Mouse (Mus musculus) heart, embryonic 13.5 days (tissue): ENCODE results near the gene Paqr9. TPM values are rescaled to one million over a fixed set of nuclear protein-coding genes. Genes with fewer than 3 reads are reported as not detected.
"Not testable (repeated sequence)": the region's sequence is repeated elsewhere in the genome, so short reads cannot be mapped to it uniquely, and the experiment has no call there.

Experiments
- ATAC-seq: fragments of 200-750 bp; cut with Nextera tagmentation; 2 replicates; pipeline ENCODE4 v1.8.0; 2017; ENCODE audit warnings: moderate TSS enrichment; ENCODE audit not compliant: insufficient number of reproducible peaks, low FRiP score, low TSS enrichment; ENCODE audit errors: extremely low read depth
- H3K27ac ChIP-seq: fragments of 300-500 bp; sonication (generic); replicated peaks from 2 replicates; pipeline ENCODE4 v1.5.1; 2015; ENCODE audit warnings: moderate library complexity, mild to moderate bottlenecking, inconsistent platforms
- H3K27me3 ChIP-seq: fragments of 300-500 bp; sonication (generic); replicated peaks from 2 replicates; pipeline ENCODE4 v1.6.1; 2015; ENCODE audit warnings: mild to moderate bottlenecking, inconsistent platforms
- H3K36me3 ChIP-seq: fragments of 300-500 bp; sonication (generic); 2 replicates; pipeline ENCODE4 v1.6.1; 2015; ENCODE audit warnings: mild to moderate bottlenecking, inconsistent platforms
- H3K4me1 ChIP-seq: fragments of 300-500 bp; sonication (generic); 2 replicates; pipeline ENCODE4 v1.6.1; 2015; ENCODE audit warnings: inconsistent platforms
- H3K4me2 ChIP-seq: fragments of 300-500 bp; sonication (generic); 2 replicates; pipeline ENCODE4 v1.6.1; 2015; ENCODE audit warnings: inconsistent platforms, mild to moderate bottlenecking, moderate library complexity
- H3K4me3 ChIP-seq: fragments of 300-500 bp; sonication (generic); 2 replicates; pipeline ENCODE4 v1.5.1; 2015; ENCODE audit warnings: moderate library complexity, mild to moderate bottlenecking, inconsistent platforms
- H3K9ac ChIP-seq: fragments of 300-500 bp; sonication (generic); 2 replicates; pipeline ENCODE4 v1.6.1; 2015; ENCODE audit warnings: inconsistent platforms, mild to moderate bottlenecking, moderate library complexity
- H3K9me3 ChIP-seq: fragments of 300-500 bp; sonication (generic); 2 replicates; pipeline ENCODE4 v1.6.1; 2016; ENCODE audit warnings: inconsistent platforms
- WGBS: fragments of 180-500 bp; shearing (Covaris S2); methylation state at CpG from one replicate; pipeline ENCODE4 v1.1.7; 2015; ENCODE audit warnings: mixed read lengths; 5-methylcytosine and 5-hydroxymethylcytosine counted together
- polyA plus RNA-seq: library from polyadenylated mRNA; unstranded; fragments of >200 nt; fragmentation: Nextera tagmentation; extraction: Ambion mirVana; gene quantifications from 2 replicates; pipeline ENCODE4 v1.2.1, GENCODE M21; 2015

Gene Paqr9
- polyA plus RNA-seq, result 0.39 and 0.68 TPM in 2 replicates

DNA sequence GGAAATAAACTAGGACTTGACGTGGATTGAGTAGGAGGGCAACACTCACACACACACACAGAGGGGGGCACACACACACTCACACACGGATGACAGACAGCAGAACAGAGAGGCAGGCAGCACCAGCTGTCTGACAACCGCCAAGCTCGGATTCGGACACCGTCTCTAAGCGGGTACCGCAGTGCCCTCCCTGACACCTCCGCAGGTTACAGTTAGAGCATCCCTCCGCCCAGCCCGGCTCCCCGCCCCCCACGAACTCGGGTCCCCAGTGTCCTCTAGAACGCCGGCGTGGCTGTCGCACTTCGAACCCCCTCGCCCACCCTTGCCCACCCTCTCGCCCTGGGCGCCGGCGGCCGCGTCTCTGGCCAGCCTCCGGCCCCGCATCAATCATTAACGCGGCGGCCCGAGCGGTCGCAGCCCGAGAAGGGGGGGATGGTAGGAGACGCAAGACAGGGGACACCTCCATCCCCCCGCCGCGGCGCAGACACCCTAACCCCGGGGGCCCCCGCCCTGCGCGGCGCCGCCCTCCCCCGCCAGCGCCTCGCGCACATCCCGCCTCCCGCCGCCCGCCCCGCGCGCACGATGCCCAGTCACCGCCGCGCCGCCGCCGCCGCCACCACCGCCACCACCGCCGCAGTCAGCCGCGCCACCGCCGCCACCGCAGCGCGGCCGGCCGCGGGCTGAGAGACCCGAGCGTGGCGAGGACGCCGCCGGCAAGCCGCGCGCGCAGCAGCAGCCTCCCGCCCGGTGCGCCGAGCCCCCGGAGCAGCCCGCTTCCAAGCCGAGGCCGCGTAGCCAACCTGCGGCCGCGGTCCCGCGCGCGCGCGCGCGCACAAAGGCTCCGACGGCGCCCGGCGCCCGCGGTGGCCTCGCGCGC lies at the start of gene Paqr9:
Gene Paqr9, plus strand, starts transcription at position 599 of the 877 bp plus-strand sequence.
- WGBS, result under 1% methylated on average over 47 of the region's 118 CpGs
- Histone ChIP-seq H3K4me1 (peaks cover 28% of the 10 kb centered on the region), H3K4me2 (peak within 1 kb of the TSS; percentile 97), H3K36me3 (no peaks in the 10 kb centered on the region), H3K4me3 (peak within 1 kb of the TSS; percentile 70), H3K9ac (peak within 1 kb of the TSS; percentile 80), H3K27me3 (peaks cover 98% of the 10 kb centered on the region), H3K9me3 (no peaks in the 10 kb centered on the region), H3K27ac (no peak within 1 kb of the TSS)
- 0 out of 2 replicates have a peak, but pooled peaks have one; percentile 27 for ATAC-seq

DNA sequence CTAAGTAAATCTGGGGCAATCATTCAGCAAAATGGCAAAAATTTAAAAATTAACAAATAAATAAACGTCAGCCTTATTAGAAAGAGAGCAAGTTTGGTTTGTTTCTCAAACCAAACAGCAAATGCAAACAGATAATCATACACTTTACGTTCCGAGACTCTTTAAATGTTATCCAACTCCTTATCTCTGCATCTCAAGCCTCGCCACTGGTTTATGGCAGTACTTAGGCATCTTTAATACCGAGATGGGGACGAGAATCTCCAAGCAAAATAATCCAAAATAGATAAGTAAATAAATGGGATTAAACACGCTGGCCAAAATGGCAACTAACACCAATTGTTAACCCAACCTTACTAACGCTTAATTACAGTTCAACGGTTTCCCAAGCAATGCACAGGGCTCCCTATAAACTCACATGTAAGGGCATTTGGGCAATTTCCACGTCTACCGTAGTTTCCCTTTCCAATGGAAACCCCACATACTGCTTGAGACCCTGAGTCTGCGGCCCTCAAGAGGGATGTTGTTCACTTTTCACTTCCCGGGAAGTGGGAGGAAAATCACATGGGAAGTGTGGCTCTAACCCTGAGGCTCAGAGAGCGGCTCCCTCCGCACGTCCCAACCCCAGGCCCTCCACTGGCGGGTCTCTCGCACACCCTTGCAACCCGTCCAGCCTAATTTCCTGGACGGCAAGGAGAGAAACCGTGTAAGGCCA lies 48.6 kb upstream of the Paqr9 start:
- Histone ChIP-seq H3K27me3 (no peaks in the 10 kb centered on the region), H3K36me3 (peaks cover 6% of the 10 kb centered on the region), H3K27ac (peak overlapping the region; percentile 92), H3K4me3 (peak overlapping the region; percentile 100), H3K4me1 (peaks cover 20% of the 10 kb centered on the region), H3K9me3 (no peaks in the 10 kb centered on the region), H3K4me2 (peak overlapping the region; percentile 89), H3K9ac (peak overlapping the region; percentile 98)
- 7% methylated on average over 21 of the region's 21 CpGs for WGBS
- no peak for ATAC-seq

DNA sequence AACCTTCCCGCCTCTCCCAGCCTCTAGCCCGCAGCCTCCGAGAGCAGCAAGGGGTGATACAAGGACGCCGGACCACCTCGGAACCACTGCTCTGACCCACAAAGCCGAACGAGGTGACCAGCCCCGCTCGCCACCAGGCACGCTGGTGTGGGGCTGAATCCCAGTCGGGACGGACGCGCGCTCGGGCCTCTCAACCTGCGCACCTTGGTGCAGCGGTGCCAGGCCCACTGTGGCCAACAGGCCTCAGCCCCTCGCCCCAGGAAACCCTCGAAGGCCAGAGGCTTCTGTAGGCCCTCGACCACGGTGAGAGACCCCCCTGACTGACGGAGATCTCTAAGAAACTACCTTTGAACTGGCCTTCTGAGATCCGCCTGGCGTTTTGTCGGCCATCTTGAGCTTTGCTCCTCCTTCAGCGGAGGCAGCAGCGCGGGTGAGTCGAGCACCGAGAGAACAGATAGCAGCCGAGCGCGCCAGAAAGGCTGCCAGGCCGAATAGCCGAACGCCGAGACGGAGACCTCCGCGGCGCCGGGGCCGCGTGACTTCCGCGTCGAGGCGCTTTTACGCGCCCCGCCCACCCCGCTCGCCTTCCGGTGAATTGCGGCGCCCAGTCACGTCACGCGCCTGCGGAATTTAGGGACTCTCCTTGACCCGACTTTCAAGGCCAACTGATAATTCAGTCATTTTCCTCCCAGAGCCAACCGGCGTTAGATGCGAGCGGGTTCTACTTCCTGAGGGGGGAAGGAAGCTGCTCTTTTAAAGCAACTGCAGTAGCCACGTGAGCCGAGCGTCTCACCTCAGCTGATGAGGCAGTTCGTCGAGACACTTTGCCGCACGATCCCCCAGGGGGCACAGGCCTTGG lies 47.8 kb upstream of the Paqr9 start, which contains the start of gene U2surp:
Gene U2surp, minus strand, starts transcription at position 525 of the 859 bp plus-strand sequence.
- H3K4me1 ChIP-seq, result peaks cover 20% of the 10 kb centered on the region
- H3K4me2 ChIP-seq, result peak within 1 kb of the TSS; percentile 89
- H3K4me3 ChIP-seq, result peak within 1 kb of the TSS; percentile 100
- peak within 1 kb of the TSS; percentile 92 for H3K27ac ChIP-seq
- no peaks in the 10 kb centered on the region for H3K9me3 ChIP-seq
- WGBS, result under 1% methylated on average over 74 of the region's 74 CpGs
- peaks cover 6% of the 10 kb centered on the region for H3K36me3 ChIP-seq
- H3K27me3 ChIP-seq, result no peaks in the 10 kb centered on the region
- H3K9ac ChIP-seq, result peak within 1 kb of the TSS; percentile 98
- peak; percentile 89 for ATAC-seq

DNA sequence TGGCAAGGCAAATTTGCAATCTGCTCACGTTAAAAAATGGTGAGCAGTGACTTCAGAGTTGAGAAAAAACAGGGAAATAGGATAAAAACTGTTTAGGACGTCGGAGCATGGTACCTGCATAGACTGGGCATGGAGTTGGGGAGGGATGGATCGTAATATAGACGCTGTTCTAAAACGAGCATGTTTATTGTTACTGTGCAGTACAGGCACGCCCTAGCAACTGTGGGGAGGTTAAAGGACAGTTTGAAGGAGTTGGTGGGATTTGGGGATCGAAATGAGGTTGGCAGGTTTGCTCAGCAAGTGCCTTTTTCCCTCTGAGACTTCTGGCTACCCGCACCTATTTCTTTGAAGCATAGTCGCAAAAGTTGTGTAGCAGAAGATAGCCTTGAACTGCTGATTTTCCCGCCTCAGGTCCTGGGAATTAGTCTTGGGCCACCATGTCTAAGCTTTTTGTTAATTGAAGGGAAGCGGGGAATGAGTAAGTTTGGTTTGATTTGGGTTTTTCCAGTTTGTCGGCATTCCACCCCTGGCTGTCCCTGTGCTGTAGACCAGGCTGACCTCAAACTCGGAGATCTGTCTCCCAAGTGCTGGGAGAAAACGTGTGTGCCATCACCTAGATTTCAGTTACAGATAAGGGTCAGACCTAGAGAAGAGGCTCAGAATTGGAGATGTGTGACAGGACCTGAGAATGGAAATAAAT lies 47.0 kb upstream of the Paqr9 start:
- Histone ChIP-seq H3K4me3 (peak overlapping the region; percentile 100), H3K9me3 (no peaks in the 10 kb centered on the region), H3K4me1 (peaks cover 20% of the 10 kb centered on the region), H3K36me3 (peaks cover 6% of the 10 kb centered on the region), H3K27me3 (no peaks in the 10 kb centered on the region), H3K9ac (peak overlapping the region; percentile 98), H3K4me2 (peak overlapping the region; percentile 89), H3K27ac (peak overlapping the region; percentile 92)
- WGBS, result 27% methylated on average over 15 of the region's 15 CpGs
- peak; percentile 23; the same call in 1 of the 2 replicates for ATAC-seq

DNA sequence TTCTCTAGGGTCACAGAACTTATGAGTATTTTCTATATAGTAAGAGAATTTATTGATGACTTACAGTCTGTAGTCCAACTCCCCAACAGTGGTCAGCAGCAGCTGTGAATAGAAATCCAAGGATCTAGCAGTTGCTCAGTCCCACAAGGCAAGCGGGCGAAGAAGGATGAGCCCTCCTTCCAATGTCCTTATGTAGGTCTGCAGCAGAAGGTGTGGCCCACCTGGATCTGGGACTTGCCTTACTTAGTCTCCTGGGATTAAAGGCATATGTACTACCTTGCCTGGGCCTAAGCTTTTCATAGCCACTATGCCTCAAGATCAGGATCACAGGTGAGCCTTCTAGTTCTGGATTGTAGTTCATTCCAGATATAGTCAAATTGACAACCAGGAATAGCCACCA lies 45.7 kb upstream of the Paqr9 start:
- no peaks in the 10 kb centered on the region for H3K9me3 ChIP-seq
- H3K36me3 ChIP-seq, result no peaks in the 10 kb centered on the region
- H3K9ac ChIP-seq, result no peak overlapping the region
- H3K27me3 ChIP-seq, result no peaks in the 10 kb centered on the region
- H3K27ac ChIP-seq, result no peak overlapping the region
- ATAC-seq, result no peak
- 92% methylated on average over 2 of the region's 2 CpGs for WGBS
- H3K4me1 ChIP-seq, result peaks cover 20% of the 10 kb centered on the region
- H3K4me3 ChIP-seq, result no peak overlapping the region
- no peak overlapping the region for H3K4me2 ChIP-seq

DNA sequence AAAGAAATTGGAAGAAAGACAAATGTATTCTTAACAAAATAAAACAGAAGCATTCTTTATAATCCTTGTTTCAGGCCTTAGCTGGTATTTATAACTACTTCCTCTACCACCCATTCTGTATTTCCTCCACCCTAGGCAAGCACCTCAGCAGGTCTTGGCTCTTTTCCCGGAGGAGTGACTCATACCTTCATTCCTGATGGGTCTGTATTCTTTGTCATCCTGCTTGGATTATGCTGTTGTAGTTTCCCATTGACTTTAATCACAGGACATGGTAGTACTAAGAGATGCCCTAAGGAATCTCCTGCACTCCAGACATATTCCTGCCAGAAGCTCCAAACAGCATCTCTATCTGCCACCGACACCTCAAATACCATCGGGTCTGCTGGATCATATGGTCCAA lies 45.1 kb upstream of the Paqr9 start:
- ATAC-seq, H3K9me3 ChIP-seq: not testable (repeated sequence)
- 78% methylated on average over 3 of the region's 3 CpGs for WGBS

DNA sequence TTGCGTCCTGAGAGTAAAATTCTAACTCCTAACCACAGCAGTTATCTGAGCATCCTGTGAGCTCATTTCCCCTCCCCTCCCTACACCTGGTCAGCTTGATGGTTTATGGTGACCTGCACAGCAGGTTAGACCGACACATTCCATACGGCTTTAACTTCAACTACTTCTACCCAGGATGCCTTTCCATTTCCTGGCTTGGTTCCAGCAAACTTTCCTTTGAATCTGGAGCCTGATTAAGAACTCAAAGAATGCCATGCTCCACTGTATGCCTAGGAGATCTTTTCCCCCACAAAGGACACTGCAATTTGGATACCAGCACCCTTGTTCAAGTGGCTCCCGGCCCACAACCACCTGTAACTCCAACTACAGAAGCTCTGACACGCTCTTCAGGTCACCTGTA lies 38.9 kb upstream of the Paqr9 start:
- no peaks in the 10 kb centered on the region for H3K27me3 ChIP-seq

More for the DNA sequence above, 45.1 kb upstream of the Paqr9 start:
- H3K9ac ChIP-seq, H3K4me3 ChIP-seq, H3K36me3 ChIP-seq, H3K27ac ChIP-seq, H3K4me2 ChIP-seq, H3K27me3 ChIP-seq: not testable (repeated sequence)
- H3K4me1 ChIP-seq, result peaks cover 20% of the 10 kb centered on the region

DNA sequence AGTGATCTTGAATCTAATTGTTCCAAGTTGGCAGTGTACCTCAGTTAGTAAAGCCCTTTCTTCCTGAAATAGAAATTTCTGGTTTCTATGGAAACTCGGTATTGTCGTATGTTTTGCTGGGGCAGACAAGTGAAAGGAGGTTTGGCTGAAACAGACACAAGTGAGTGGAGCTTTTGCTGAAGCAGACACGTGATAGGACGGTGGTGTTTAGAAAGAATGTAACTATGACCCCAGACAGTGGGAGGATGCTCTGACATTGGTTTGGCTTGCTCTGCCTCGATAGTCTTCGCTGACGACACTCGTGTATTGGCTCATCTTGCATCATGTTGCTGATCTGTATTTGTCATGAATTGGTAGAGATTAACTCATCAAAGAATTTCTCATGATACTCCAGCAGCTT lies 38.4 kb upstream of the Paqr9 start:
- WGBS, result 79% methylated on average over 8 of the region's 8 CpGs
- Histone ChIP-seq H3K4me3 (no peak overlapping the region), H3K27ac (no peak overlapping the region)

More for the DNA sequence above, 38.9 kb upstream of the Paqr9 start:
- ATAC-seq, result no peak
- H3K9ac ChIP-seq, result no peak overlapping the region
- no peak overlapping the region for H3K27ac ChIP-seq
- H3K36me3 ChIP-seq, result no peaks in the 10 kb centered on the region
- 73% methylated on average over 5 of the region's 5 CpGs for WGBS
- no peaks in the 10 kb centered on the region for H3K9me3 ChIP-seq
- no peak overlapping the region for H3K4me3 ChIP-seq
- H3K4me1 ChIP-seq, result peaks cover 3% of the 10 kb centered on the region; the same call in 1 of the 2 replicates
- H3K4me2 ChIP-seq, result no peak overlapping the region

DNA sequence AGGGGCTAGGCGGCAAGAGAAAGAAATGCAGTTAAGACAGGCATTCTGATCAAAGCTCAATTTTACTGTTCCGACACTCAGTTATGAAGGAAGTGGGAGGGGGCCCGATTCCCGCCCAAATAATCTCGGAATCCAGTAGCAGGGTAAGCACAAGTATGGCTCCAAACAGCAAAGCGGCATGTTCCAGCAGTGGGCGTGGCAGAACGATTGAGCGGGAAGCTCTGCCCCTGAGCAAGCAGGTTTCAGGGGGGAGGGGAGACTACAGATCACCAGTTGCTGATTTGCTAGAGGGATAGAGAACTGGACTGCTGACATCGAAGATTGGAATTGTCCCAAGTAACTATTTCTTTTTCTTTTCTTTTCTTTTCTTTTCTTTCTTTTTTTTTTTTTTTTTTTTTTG lies 37.9 kb upstream of the Paqr9 start:
- H3K36me3 ChIP-seq, result no peaks in the 10 kb centered on the region
- H3K4me2 ChIP-seq, result 0 out of 2 replicates have a peak overlapping the region, but pooled peaks have one; percentile 11
- 29% methylated on average over 10 of the region's 10 CpGs for WGBS
- H3K4me3 ChIP-seq, result no peak overlapping the region
- H3K27ac ChIP-seq, result no peak overlapping the region
- ATAC-seq, result no peak
- H3K9ac ChIP-seq, result no peak overlapping the region
- no peaks in the 10 kb centered on the region for H3K9me3 ChIP-seq
- no peaks in the 10 kb centered on the region for H3K27me3 ChIP-seq
- H3K4me1 ChIP-seq, result peaks cover 3% of the 10 kb centered on the region; the same call in 1 of the 2 replicates

More for the DNA sequence above, 38.4 kb upstream of the Paqr9 start:
- ATAC-seq, result no peak
- Histone ChIP-seq H3K9ac (no peak overlapping the region), H3K36me3 (no peaks in the 10 kb centered on the region), H3K4me2 (no peak overlapping the region), H3K4me1 (peaks cover 3% of the 10 kb centered on the region; the same call in 1 of the 2 replicates), H3K9me3 (no peaks in the 10 kb centered on the region), H3K27me3 (no peaks in the 10 kb centered on the region)

DNA sequence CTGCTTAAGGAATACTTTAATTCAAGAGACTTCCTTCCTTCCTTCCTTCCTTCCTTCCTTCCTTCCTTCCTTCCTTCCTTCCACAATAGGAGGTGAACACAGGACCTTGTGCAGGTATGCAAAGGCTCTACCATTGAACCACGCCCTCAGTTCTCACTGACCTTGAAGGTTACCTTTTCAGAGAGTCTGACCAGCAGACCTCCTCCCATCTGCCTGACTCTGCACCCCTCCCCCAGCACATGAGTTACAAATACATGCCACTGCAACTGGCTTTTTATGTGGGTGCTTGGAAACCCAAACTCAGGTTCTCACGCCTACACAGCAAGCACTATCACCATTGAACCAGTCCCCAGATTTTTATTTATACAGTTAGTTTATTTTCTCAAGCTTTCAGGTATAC lies 36.9 kb upstream of the Paqr9 start:
- Histone ChIP-seq H3K4me2 (no peak overlapping the region), H3K4me3 (no peak overlapping the region), H3K9ac (no peak overlapping the region), H3K27ac (no peak overlapping the region), H3K9me3 (no peaks in the 10 kb centered on the region), H3K27me3 (no peaks in the 10 kb centered on the region), H3K4me1 (peaks cover 4% of the 10 kb centered on the region), H3K36me3 (no peaks in the 10 kb centered on the region)
- 87% methylated on average over 2 of the region's 2 CpGs for WGBS
- no peak for ATAC-seq
